Mouse (Mus musculus) stomach, postnatal 0 days (tissue): ENCODE data around the gene Mospd3.

ENCODE experiments used
- CTCF ChIP-seq: IDR thresholded peaks from 2 replicates; pipeline ENCODE4 v1.5.1; 2016; ENCODE audit warnings: antibody characterized with exemption, low read depth, mild to moderate bottlenecking, moderate library complexity
- EP300 ChIP-seq: optimal IDR thresholded peaks from 2 replicates; pipeline ENCODE3; 2016; ENCODE audit warnings: antibody characterized with exemption

- TF ChIP-seq CTCF (peak; percentile 29; the same call in 1 of the 2 replicates), EP300 (no peak)
Observed at GRCm38 (mm10) chr5:137583670-137584169, 17.1 kb downstream of the Mospd3 start.
